Mouse (Mus musculus): Measurements from ENCODE around the gene Lrit3.
"Not testable (repeated sequence)": the region's sequence is repeated elsewhere in the genome, so short reads cannot be mapped to it uniquely, and the experiment has no call there.

Gene Lrit3

DNA sequence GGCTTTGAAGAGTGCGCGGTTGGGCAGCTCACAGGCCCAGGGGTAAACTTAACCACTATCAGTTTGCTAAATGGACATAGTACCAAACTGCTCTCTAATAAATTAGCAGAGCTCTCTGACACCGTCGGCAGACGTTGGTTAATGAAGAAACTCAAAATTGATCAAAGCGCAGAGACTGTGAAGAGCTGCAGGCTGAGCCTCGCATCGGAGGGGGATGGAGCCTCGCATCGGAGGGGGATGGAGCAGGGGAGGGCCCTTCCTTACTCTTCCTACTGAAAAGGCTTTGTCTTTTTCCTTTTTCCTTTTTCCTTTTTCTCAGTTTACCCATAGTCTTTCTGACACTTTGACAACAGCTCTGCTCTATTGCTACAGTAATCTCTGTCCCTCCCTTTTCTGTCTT lies 22.4 kb downstream of the Lrit3 start:
- ATAC-seq (ENCODE audit: insufficient number of reproducible peaks, low FRiP score, low TSS enrichment), result no peak

DNA sequence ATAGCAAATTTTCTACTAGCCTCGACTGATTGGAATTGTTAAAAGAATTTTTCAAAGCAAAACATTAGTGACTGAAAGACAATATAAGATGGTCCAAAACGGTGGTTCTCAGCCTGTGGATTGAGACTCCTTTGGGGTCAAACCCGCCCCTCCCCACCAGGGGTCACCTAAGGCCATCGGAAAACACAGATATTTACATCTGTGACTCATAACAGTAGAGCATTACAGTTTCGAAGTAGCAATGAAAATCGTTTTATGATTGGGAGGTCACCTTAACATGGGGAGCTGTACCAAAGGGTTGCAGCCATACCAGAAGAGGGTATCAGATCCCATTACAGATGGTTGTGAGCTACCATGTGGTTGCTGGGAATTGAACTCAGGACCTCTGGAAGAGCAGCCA lies 32.6 kb downstream of the Lrit3 start:
- no peak for ATAC-seq (ENCODE audit: insufficient number of reproducible peaks, low FRiP score, low TSS enrichment)

DNA sequence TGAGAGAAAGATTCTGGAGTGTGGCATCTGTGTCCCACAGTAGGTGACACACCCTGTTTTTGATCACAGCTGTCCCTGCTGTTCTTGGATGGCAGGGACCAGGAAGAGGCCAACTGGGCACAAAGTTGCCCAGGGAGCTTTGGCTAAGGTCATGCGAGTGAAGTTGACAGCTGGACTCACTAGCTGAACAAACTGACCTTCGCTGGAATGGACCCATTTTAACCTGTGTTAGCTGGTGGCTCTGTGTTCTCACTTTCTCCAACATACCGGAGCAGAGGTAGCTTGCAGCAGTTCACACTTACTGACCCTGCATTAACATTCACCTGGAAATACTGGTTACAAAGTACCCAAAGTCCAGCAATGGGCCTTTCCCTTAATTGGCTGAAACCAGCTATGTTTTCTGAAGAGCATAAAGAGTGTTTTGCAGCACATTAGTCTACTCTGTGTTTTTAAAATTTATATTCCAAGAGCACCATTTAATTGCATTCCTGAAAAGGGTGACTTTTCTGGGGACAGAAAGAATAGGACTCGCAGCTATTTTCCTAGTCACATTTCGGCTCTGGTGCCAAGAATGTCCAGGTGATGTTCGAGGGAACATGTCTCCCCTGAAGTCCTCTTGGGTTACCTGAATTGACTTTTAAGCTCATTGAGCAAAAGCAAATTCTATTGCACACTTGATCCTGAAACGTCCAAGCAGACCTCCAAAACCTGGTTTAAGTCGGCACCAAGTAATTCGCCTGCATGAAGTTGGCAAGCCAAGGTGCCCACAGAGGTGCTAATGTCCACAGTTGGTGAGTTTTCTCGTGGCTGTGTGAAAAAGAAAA lies 36.6 kb downstream of the Lrit3 start:
- ATAC-seq (ENCODE audit: insufficient number of reproducible peaks, low FRiP score, low TSS enrichment), result no peak

DNA sequence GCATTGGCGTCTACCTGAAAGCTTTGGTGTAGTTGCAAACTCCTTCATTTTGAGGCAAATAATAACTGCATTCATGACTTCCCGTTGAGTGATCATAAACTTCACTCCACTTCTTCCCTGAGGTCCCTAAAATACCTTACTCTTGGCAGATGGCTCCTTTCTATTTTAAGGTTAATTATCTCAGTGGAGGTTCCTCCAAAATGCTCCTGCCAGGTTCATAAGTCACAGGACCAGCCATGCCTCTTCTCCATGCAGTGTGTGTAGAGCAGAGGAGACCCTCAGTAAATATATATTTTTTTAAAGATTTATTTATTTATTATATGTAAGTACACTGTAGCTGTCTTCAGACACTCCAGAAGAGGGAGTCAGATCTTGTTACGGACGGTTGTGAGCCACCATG lies 37.7 kb downstream of the Lrit3 start:
- ATAC-seq (ENCODE audit: insufficient number of reproducible peaks, low FRiP score, low TSS enrichment), result no peak

DNA sequence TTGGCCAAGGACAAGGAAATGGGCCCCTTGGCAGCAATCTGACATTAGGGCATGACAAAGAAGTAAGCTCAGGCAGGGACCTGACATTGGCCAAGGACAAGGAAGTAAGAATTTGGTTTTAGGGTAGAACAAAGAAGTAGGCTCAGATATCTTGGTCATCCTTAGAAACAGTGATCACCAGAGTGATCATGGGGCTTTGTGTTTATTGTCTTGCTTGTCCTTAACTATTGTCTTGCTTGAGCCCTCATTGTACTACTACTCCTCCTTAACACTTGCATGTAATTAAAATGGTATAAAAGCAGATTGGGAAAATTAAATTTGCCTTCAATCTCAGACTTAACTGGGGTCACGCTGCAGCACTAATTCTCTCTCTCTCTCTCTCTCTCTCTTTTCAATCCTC lies 46.2 kb downstream of the Lrit3 start:
- ATAC-seq (ENCODE audit: insufficient number of reproducible peaks, low FRiP score, low TSS enrichment), result not testable (repeated sequence)

DNA sequence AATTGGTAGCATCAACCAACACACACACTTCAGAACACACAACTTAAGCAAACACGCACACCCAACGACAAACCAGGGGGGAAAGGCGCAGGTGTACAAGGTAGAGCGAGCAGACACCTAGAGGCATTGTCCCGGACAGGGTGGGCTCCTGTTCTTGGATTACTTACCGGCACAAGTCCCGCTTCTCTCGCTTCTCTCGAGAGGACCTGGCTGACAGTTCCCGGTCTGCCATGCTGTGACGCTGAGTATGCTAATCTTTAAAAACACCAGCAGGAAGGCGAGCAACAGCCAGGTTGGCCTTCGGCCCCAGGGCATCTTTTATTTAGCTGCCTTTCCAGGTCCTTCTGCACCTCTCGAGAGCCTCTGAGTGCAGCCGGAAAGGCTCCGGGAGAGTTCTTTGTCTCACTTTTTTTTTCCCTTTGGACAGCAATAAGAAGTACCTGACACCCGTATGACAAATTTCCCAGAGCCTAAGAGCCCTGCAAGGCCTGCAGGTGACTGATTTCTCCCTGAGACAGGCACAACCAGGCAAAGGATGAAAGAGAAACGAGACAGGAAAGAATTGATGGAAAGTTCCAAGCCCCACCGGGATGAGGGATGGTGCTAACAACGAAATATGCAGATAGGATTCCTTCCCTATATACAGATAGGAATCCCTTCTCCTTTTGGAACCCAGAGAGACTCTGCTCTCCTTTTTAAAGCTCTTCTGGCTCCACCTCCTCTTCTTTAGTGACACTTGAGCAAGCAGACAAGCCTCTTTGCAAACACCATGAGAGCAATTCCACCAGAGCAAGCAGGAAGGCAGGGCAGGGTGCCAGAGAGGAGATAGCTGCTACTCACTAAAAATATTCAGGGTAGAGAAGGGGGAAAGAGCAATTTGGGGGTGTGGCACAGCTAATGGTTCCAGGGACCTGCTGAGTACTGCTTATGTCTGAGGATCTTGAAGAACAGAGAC lies 48.9 kb downstream of the Lrit3 start, which contains the start of gene Egf:
Gene Egf (minus strand): TSS at position 667 of the 955 bp plus-strand sequence.
- ATAC-seq (ENCODE audit: insufficient number of reproducible peaks, low FRiP score, low TSS enrichment), result 0 out of 2 replicates have a peak, but pooled peaks have one; percentile 31

DNA sequence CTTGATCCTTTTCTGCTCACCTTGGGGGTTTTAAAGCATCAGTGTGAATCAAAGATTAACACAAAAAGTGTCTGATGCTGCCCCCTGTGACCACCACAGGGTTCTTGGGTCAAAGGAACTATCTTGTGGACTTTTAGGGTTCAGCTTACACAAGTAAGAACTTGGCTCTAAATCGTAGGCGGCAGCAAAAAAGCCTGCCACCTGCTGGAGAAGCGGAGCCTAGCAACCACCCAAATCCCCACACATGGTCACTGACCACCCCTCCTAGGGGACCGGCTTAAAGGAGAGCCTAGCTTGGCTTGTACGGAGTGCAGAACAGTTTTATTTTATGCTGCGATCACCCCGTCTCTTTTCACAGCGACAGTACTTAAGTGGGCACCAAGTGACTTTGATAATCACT lies 59.0 kb downstream of the Lrit3 start:
- ATAC-seq (ENCODE audit: insufficient number of reproducible peaks, low FRiP score, low TSS enrichment), result peak; percentile 15; the same call in 1 of the 2 replicates

DNA sequence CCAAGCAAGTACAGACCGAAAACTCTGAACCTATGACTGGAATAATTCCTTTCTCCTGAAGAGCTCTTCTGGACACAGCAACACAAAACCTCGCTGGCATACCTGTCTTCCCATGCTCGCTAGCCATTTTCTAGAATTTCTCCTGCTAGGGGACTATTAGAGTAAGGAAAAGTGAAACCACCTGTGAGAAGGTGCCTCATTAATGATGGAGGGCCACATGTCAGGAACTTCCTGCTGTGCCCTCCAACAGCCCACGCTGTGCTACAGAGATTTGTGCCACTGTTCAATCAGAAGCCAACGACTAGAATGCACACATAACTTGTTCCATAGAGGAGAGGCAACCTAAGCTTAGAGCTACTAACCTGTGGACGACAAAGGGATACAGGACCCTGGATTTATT lies 61.0 kb downstream of the Lrit3 start:
- ATAC-seq (ENCODE audit: insufficient number of reproducible peaks, low FRiP score, low TSS enrichment), result no peak

DNA sequence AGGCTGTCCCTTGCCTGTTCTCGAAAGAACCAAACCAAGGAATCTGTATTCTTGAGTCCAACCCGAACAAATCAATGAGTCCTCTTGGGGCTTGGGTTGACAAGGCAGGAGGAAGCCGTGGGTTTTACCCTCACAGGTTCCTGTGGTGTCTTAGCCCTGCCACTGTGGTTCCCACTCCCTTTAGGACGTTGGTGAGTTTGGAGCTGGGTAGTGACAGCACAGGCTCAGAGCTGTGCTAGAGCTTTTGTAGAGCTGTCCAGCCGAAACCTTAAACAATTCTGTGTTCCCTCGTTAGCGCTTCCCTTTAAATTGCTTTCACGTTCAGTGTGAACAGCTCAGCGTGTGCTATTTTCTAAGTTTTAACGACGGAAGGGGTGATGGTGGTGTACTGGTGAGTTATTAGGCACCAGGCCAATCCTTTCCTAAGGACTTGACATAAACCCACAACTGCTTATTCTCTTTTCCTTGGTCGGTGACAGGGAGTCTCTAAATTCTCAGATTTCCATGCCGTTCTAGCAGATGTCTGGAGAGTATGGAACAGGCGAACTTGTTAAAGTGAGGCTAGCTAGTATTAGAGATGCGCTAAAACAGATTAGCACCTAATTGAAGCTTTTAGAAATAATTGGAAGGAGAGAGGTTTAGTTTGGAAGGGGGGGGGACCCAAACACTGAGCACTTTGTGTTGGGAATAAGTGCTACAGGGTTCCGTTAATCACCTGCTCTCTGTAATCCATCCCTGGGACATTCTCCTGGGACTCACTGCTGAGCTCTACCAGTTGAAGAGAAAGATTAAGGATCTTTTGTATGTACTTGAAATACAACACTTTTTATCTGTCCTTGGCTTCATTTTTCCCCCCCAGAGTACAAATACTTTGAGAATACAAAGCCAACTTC lies 65.3 kb downstream of the Lrit3 start:
- ATAC-seq (ENCODE audit: insufficient number of reproducible peaks, low FRiP score, low TSS enrichment), result no peak
